Mouse (Mus musculus) G1E (cell line): Measurements from ENCODE around the gene Ankrd40.

Source experiments
- CTCF ChIP-seq: IDR thresholded peaks from 2 replicates; pipeline ENCODE4 v1.5.1; 2012; ENCODE audit warnings: low read depth, low read length, inconsistent platforms, mixed read lengths
- POLR2AphosphoS5 ChIP-seq: IDR thresholded peaks from 2 replicates; pipeline ENCODE4 v1.6.1; 2012; ENCODE audit warnings: low read depth, low read length, inconsistent platforms; ENCODE audit not compliant: insufficient replicate concordance

GRCm38 (mm10) chr11:94349839-94350238, 22.0 kb downstream of the Ankrd40 start:
- TF ChIP-seq CTCF (no peak), POLR2AphosphoS5 (no peak)
